Mouse (Mus musculus) bone marrow macrophage, adult 2 months (primary cell): ENCODE measurements around the gene Cblb. TPM values are rescaled to one million over a fixed set of nuclear protein-coding genes. Genes with fewer than 3 reads are reported as not detected.

Experiments
- H3K27ac ChIP-seq: 2 replicates; pipeline ENCODE4 v1.5.1; 2012; ENCODE audit warnings: low read depth, low read length; ENCODE audit not compliant: insufficient read depth
- H3K4me1 ChIP-seq: 2 replicates; pipeline ENCODE4 v1.6.1; 2012; ENCODE audit warnings: low read length; ENCODE audit not compliant: control insufficient read depth, insufficient read depth
- H3K4me3 ChIP-seq: 2 replicates; pipeline ENCODE4 v1.5.1; 2012; ENCODE audit warnings: mild to moderate bottlenecking, low read length, moderate library complexity; ENCODE audit not compliant: insufficient read depth
- CTCF ChIP-seq: IDR thresholded peaks from 2 replicates; pipeline ENCODE4 v1.5.1; 2012; ENCODE audit warnings: low read depth, mild to moderate bottlenecking, low read length, moderate library complexity
- POLR2A ChIP-seq: IDR thresholded peaks from 2 replicates; pipeline ENCODE4 v1.6.1; 2012; ENCODE audit warnings: mild to moderate bottlenecking, low read depth, low read length, borderline replicate concordance
- polyA plus RNA-seq: library from polyadenylated mRNA; stranded (reverse); fragments of >200 nt; gene quantifications from 2 replicates; pipeline ENCODE4 v1.2.4, GENCODE M21; 2012; ENCODE audit not compliant: missing spikeins, insufficient read depth, insufficient read length

The Cblb gene
- polyA plus RNA-seq, 1 experiment = 13.6 TPM

DNA sequence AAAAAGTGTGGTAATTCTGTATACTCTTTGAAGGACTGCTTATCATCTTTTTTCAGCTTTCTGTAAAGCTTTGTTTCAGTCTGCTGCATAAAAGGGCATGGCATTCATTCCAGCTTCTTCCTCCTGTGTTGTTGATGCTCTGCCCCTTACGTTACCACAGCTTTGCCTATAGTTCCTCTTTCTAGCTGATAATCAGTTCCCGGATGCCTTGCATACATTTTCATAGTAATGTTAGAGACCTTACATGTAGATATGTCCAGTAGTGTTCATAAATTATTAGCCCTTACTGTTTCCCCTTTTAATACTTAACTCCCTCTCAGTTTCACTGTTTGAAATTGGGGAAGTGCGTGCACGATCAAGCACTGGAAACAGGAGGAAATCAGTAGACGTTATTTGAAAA, 113.8 kb downstream of the Cblb start:
- TF ChIP-seq POLR2A (no peak), CTCF (no peak)
- H3K4me1 ChIP-seq = peaks cover 32% of the 10 kb centered on the region
- no peak overlapping the region for H3K4me3 ChIP-seq
- no peak overlapping the region for H3K27ac ChIP-seq

DNA sequence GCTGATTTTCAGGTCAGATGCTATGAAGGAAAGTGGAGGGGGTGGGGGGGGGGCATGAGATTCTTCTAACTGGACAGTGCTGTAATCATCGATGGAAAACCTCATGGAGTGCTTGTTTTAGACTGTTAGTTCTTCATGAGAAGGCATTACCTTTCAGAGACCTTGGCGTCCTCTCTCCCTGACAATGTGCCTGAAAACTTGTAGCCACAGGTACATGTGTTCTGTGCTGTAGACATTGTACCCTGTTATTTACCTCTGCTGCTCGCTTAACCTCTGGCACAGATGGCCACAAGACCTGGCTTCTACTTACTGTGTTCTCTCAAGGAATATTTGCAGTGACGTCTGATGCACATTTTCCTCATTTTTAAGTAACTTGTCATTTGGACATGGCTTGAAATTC, 114.5 kb downstream of the Cblb start:
- TF ChIP-seq CTCF (no peak), POLR2A (no peak)
- Histone ChIP-seq H3K4me3 (no peak overlapping the region), H3K27ac (peak overlapping the region; percentile 46; the same call in 1 of the 2 replicates), H3K4me1 (peaks cover 33% of the 10 kb centered on the region)

DNA sequence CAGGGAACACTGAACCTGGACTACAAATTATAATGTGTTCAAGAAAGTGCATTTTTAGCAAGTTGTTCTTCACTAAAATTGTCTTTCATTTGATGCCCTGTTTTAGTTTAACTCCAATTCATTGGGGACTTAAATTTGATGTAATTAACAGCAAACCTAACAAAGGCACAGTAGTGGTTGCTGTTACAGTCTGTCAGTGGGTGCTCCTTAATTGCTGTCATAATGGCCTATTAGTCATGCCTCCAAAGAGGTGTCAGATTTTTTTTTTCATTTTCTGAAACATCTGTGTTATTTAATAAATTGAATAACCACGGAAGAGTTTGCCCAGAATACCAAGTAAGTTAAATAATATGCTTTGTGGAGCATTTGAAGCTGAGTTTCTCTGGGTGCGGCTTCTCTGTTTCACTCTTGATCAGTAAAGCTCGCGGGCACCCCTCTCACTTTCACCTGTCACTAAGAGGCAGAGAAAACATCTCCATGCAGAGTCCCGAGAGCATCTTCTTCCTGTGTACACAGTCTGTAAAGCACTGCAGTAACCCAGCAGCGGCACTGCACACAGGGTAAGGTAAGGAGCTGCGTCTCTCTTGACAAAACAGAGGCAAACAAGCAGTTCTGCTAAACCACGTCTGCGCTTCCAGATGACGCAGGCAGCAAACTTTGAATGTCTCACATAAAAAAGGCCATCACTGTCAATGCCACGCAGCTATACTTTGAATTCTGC, 116.1 kb downstream of the Cblb start:
- H3K4me1 ChIP-seq = peaks cover 33% of the 10 kb centered on the region
- TF ChIP-seq CTCF = no peak
- TF ChIP-seq POLR2A = no peak
- H3K27ac ChIP-seq = no peak overlapping the region
- no peak overlapping the region for H3K4me3 ChIP-seq

DNA sequence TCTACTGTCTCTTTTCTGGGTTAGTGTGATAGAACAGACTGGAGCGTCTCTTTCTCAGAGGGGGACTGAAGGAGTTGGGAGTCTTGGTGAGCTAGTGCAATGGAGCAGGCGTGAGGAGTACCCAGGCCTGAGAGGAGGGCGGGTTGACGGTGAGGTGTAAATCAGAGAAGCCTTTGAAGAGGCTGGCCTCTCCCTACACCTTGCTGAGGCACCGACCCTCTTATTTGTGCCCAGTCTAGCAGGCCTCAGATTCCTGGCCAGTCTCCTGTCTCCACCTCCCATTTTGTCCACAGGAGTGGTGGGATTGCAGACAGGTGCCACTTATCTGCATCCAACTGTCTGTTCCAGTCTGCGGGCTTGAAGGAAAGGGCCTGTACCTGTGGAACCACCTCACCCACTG, 117.0 kb downstream of the Cblb start:
- no peak overlapping the region for H3K27ac ChIP-seq
- no peak for TF ChIP-seq POLR2A
- H3K4me1 ChIP-seq = peaks cover 28% of the 10 kb centered on the region
- no peak overlapping the region for H3K4me3 ChIP-seq

DNA sequence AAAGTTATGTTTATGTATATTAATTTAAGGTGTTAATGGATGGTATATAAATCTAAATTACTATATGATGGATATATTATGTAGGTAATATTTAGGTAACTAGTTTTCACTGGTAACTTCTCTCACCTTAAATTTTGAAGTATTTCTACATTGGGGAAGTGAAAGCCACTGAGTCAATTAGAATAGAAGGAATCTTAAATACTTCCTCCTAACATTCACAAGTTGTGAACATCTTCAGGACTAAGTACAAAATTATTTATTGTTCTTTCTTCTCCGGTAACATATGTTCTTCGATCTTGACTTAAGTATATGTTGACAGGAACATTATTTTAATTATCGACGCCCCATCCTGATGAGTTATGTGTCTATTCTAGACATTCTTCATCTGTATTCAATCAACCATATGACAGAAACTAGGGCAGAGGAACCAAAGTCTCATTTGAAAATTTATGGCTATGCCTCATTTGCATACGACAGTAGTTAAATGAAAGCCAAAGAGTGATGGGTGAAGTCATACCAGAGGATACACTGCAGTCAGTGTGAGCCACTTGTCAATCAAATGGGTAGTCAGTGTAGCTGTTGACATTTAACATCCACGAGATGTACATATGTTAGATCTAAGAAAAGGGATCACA, 118.2 kb downstream of the Cblb start:
- no peak overlapping the region for H3K4me3 ChIP-seq
- TF ChIP-seq POLR2A (no peak), CTCF (no peak)

DNA sequence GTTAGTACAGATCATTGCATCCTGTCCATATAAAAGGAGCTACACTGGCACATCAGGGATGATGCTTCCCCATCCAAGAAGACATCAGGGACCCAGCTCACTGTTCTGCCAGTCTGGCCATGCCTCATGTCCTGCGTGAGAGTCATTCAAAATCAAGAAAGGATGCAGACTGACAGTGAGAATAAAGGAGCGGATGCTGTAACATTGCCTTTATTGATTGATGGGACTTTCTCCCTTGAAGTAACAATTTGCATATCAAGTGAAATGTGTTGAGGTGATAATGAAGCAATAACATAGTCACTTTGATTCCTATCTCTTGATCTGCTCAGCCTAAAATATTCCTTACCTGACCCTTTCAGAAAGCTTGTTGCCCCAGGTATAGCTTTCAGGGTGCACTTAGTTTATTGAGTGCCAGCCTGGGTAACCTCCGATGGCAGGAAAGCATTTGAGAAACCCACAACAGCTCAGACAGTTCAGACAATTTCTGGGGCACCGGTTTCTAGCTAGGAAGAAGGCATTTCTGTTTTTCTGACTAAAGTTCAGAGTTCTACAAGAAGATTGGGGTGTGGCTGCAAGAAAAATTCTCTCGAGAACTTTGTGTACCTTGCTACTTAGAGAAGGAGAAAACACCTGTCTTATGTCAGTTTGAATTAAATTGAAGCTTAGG, 124.1 kb downstream of the Cblb start:
- Histone ChIP-seq H3K4me3 (no peak overlapping the region), H3K4me1 (peaks cover 2% of the 10 kb centered on the region; the same call in 1 of the 2 replicates), H3K27ac (no peak overlapping the region)
- TF ChIP-seq CTCF = no peak
- no peak for TF ChIP-seq POLR2A

More for the DNA sequence above, 118.2 kb downstream of the Cblb start:
- H3K4me1 ChIP-seq = peaks cover 17% of the 10 kb centered on the region
- H3K27ac ChIP-seq = peak overlapping the region; percentile 31; the same call in 1 of the 2 replicates

DNA sequence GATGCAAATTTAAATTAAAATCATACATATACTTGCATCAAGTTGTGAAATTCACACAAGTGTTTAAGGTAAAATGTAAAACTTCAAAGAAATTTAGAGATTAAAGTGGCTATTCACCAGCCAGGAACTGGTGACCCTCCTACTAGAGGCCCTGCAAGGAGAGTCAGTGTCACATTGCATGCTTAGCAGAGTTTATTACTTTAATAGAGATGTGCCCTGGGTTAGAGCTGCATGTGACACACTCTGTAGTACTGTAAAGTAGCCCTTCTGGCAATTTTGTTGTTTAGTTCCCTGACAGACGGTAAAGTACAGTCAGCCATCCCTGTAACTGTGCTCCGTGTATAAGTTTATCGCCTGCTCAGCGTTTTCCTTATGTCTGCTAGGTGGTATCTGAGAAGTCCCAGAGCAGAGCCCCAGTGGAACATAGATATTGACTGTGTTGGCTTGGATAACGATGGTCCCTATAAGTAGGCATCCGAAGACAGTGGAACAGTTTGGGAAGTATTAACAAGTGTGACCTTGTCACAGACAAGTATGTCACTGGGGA, 129.0 kb downstream of the Cblb start:
- peaks cover 2% of the 10 kb centered on the region; the same call in 1 of the 2 replicates for H3K4me1 ChIP-seq
- TF ChIP-seq POLR2A (no peak), CTCF (no peak)

DNA sequence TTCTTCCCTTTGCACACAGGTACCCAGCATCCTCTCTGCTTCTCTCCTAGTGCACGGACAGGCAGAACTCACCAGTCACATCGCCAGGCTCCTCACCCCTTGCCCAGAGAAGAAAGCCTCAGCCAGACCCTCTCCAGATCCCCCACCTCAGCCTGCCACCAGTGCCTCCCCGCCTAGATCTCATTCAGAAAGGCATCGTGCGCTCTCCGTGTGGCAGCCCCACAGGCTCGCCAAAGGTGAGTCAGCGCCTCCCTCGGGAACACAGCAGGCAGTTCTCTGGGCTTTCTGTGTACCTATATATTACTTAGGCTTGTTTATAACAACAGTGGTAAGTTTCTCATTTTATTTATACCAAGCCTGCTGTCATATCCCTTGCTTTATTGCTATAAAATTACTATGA, 133.2 kb downstream of the Cblb start:
- peaks cover 2% of the 10 kb centered on the region; the same call in 1 of the 2 replicates for H3K4me1 ChIP-seq
- H3K27ac ChIP-seq = no peak overlapping the region
- no peak overlapping the region for H3K4me3 ChIP-seq
- TF ChIP-seq CTCF (no peak), POLR2A (no peak)

More for the DNA sequence above, 129.0 kb downstream of the Cblb start:
- no peak overlapping the region for H3K27ac ChIP-seq
- H3K4me3 ChIP-seq = no peak overlapping the region

DNA sequence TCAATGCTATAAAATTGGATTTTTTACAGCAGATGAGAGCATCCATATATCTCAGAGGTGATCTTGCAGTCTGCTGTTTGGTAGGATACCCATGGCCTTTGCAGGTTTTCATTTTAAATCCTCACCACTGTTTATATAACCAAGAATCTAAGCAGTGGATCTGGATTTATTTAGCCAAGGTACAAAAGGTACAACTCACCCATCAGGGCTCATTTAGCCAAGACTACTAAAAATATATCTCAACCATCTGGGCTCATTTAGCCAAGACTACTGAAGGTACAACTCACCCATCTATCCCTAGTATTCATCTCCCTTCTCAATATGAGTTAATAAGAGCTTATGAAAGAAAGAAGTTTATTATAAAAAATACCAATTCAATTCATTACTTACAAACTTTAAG, 142.2 kb downstream of the Cblb start:
- no peak for TF ChIP-seq CTCF
- no peak for TF ChIP-seq POLR2A
- Histone ChIP-seq H3K27ac (no peak overlapping the region), H3K4me1 (no peaks in the 10 kb centered on the region), H3K4me3 (no peak overlapping the region)
